Comparison of ENCODE assay signal across 7 mouse cellular contexts in genomic region chr7:66388621-66389532, GRCm38 (mm10). TPM values are rescaled to one million over a fixed set of nuclear protein-coding genes. Genes with fewer than 3 reads are reported as not detected.
A peak's percentile ranks its signal among the peaks of the same experiment; 100 is the strongest.
DNase-seq lines count a peak whose midpoint lies in the region; TF ChIP-seq lines count a peak whose summit lies in the region.

No protein-coding gene starts in this region.

- intact Hi-C loops in left cerebral cortex, adult 2 months (cut with DNase I) = loop anchor here (1.0 to 2.0 kb wide), 2 partner anchors 80 to 286 kb away; no protein-coding TSS in a partner anchor

- peak overlapping the region; percentile 62 for H3K4me3 ChIP-seq in left cerebral cortex, adult 2 months
- peak overlapping the region; percentile 38 for H3K4me3 ChIP-seq in macrophage (ENCODE audit: inconsistent target)

- peak; percentile 79 for TF ChIP-seq CTCF in left cerebral cortex, adult 2 months (IDR thresholded peaks at IDR 0.05)

- H3K27ac ChIP-seq in left cerebral cortex, adult 2 months = peak overlapping the region; percentile 85
- H3K27ac ChIP-seq in macrophage = peak overlapping the region; percentile 56

- H3K79me2 ChIP-seq in macrophage (ENCODE audit: inconsistent target) = peaks cover 34% of the 10 kb centered on the region

- 21% methylated on average over 28 of the region's 28 CpGs for WGBS in macrophage (ENCODE audit: missing documents)

- DNase-seq in adrenal gland, adult 2 months = peak; percentile 84
- DNase-seq in embryo, embryonic 10 days (ENCODE audit: low spot score) = peak; percentile 94
- DNase-seq in gastrocnemius, postnatal 10 days = peak; percentile 43
- peak; percentile 69 for DNase-seq in hindlimb bud, embryonic 11.5 days (ENCODE audit: extremely low spot score, low read depth, low spot score)
- DNase-seq in left cerebral cortex, adult 2 months (ENCODE audit: extremely low spot score in 1 of 2, low spot score in 2 of 2) = peak; percentile 44 to 56
- DNase-seq in right cerebral cortex, postnatal 10 days (ENCODE audit: low spot score in 2 of 2) = peak; percentile 72 to 79

- no peaks in the 10 kb centered on the region for H3K36me3 ChIP-seq in macrophage (ENCODE audit: inconsistent target)

RNA-seq across cellular contexts. Expression of gene Lrrk1, which starts 0.7 kb away (rescaled TPM):
- total RNA-seq in adrenal gland, adult 2 months (2021) = 10 to 100 TPM; 15.5 to 19.7 TPM
- polyA plus RNA-seq in adrenal gland, adult 2 months (2012; rRNA removed) = 20.2 and 21.2 TPM in 2 replicates
- 1 to 10 TPM; 7.7 to 9.2 TPM for total RNA-seq in gastrocnemius, postnatal 10 days (2021)
- 1 to 10 TPM; 4.4 TPM for total RNA-seq in left cerebral cortex, adult 2 months (2021)
- 100 to 1,000 TPM in 16 of 26 experiments, 10 to 100 TPM in 10; 30.9 to 175 (median 117) TPM for total RNA-seq in macrophage (2018; cell fraction: chromatin; rRNA removed)
- 10 to 100 TPM; 13.9 to 40.6 (median 23.4) TPM for total RNA-seq in macrophage (2018; cell fraction: cytosol; rRNA removed)
- 10 to 100 TPM; 26.5 to 85.3 (median 67.4) TPM for total RNA-seq in macrophage (2018; cell fraction: nucleus; rRNA removed)
- 12.7 to 23.3 TPM (median 13.9 TPM) in 3 replicates for polyA plus RNA-seq in macrophage (2018)

RNA-seq across cellular contexts. Expression of gene Gm10974, which starts 23.2 kb away (rescaled TPM):
- not detected for total RNA-seq in adrenal gland, adult 2 months (2021)
- not detected in 2 replicates for polyA plus RNA-seq in adrenal gland, adult 2 months (2012; rRNA removed)
- not detected for total RNA-seq in gastrocnemius, postnatal 10 days (2021)
- not detected for total RNA-seq in left cerebral cortex, adult 2 months (2021)
- total RNA-seq in macrophage (2018; cell fraction: chromatin; rRNA removed) = not detected
- not detected for total RNA-seq in macrophage (2018; cell fraction: cytosol; rRNA removed)
- total RNA-seq in macrophage (2018; cell fraction: nucleus; rRNA removed) = not detected
- polyA plus RNA-seq in macrophage (2018) = not detected in 3 replicates

RNA-seq across cellular contexts. Expression of gene Aldh1a3, which starts 38.4 kb away (rescaled TPM):
- 10 to 100 TPM in 1 of 2 experiments, 1 to 10 TPM in 1; 6.2 to 14.6 TPM for total RNA-seq in adrenal gland, adult 2 months (2021)
- polyA plus RNA-seq in adrenal gland, adult 2 months (2012; rRNA removed) = 3.2 and 4.5 TPM in 2 replicates
- 1 to 10 TPM; 7.4 to 9.0 TPM for total RNA-seq in gastrocnemius, postnatal 10 days (2021)
- total RNA-seq in left cerebral cortex, adult 2 months (2021) = 1 to 10 TPM; 1.5 to 1.7 TPM
- total RNA-seq in macrophage (2018; cell fraction: chromatin; rRNA removed) = not detected
- under 1 TPM in 11 of 26 experiments, not detected in 15; 0.07 to 0.19 (median 0.12) TPM for total RNA-seq in macrophage (2018; cell fraction: cytosol; rRNA removed)
- total RNA-seq in macrophage (2018; cell fraction: nucleus; rRNA removed) = 1 to 10 TPM in 2 of 26 experiments, under 1 TPM in 10, not detected in 14; 0.32 to 1.1 (median 0.55) TPM
- polyA plus RNA-seq in macrophage (2018) = not detected in 3 replicates

Comparison
In these comparisons a context has a peak if more than half of its experiments do, and no peak if none do; other contexts are left out.
1. Peak in every context shown above with its lines: DNase-seq, H3K4me3 ChIP-seq and H3K27ac ChIP-seq.
2. DNase-seq: peak in every context shown above with its lines; median percentile 94 in embryo, embryonic 10 days; 84 in adrenal gland, adult 2 months; 76 in right cerebral cortex, postnatal 10 days; 69 in hindlimb bud, embryonic 11.5 days; 50 in left cerebral cortex, adult 2 months; 43 in gastrocnemius, postnatal 10 days.